Mouse (Mus musculus) spleen, adult 2 months (tissue): Measurements from ENCODE around the gene Wdr13.

ENCODE experiments used
- CTCF ChIP-seq: fragments of 200-500 bp; IDR thresholded peaks from 2 replicates; pipeline ENCODE4 v1.5.1; 2011; ENCODE audit warnings: mild to moderate bottlenecking, inconsistent platforms; ENCODE audit not compliant: insufficient read depth, insufficient read length, insufficient replicate concordance; ENCODE audit errors: extremely low read depth
- POLR2A ChIP-seq: fragments of 200-500 bp; IDR thresholded peaks from 2 replicates; pipeline ENCODE4 v1.6.1; 2011; ENCODE audit warnings: low read depth, low read length, inconsistent platforms

DNA sequence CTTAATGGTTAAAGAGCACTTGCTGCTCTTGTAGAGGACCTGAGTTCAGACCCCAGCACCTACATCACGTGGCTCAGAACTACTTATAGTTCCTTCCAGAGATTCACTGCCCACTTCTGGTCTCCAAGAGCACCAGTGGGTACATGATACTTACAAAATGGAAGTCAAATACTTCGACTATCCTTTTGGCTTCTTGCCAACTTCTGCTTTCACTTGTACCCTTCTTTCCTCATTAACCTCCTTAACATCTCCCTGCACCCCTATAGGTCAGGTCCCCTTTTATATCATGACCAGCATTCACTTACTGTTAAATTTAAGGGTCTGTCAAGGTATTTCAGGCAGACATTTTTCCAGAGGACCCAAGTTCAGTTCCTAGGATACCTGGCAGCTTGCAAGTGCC lies 3.2 kb upstream of the Wdr13 start:
- TF ChIP-seq CTCF (no peak), POLR2A (no peak)
